Mouse (Mus musculus) liver, embryonic 14.5 days (tissue): ENCODE data around the gene Morc2a. TPM values are rescaled to one million over a fixed set of nuclear protein-coding genes. Genes with fewer than 3 reads are reported as not detected.

ENCODE experiments used
- ATAC-seq: fragments of 200-750 bp; cut with Nextera tagmentation; 2 replicates; pipeline ENCODE4 v1.8.0; 2017; ENCODE audit warnings: moderate number of reproducible peaks, mild to moderate bottlenecking, moderate library complexity; ENCODE audit not compliant: insufficient read depth
- DNase-seq, 3 experiments: peaks; one replicate each; pipeline ENCODE4 v3.0.0-alpha.2; 2012 to 2013; ENCODE audit warnings: low read depth in 3 of 3, low spot score in 3 of 3
- H3K27ac ChIP-seq: fragments of 300-500 bp; sonication (generic); 2 replicates; pipeline ENCODE4 v1.5.1; 2014; ENCODE audit warnings: moderate library complexity, mild to moderate bottlenecking, control low read depth, inconsistent platforms
- H3K27me3 ChIP-seq: fragments of 300-500 bp; sonication (generic); 2 replicates; pipeline ENCODE4 v1.6.1; 2014; ENCODE audit warnings: mild to moderate bottlenecking, low read length, moderate library complexity; ENCODE audit not compliant: control insufficient read depth, insufficient read depth
- H3K36me3 ChIP-seq: fragments of 300-500 bp; sonication (generic); replicated peaks from 2 replicates; pipeline ENCODE4 v1.6.1; 2014; ENCODE audit warnings: low read depth; ENCODE audit not compliant: control insufficient read depth, insufficient read depth
- H3K4me1 ChIP-seq, 2 experiments: fragments of 200-500 bp in 1 of 2; fragments of 300-500 bp in 1 of 2; sonication (generic) in 1 of 2; replicated peaks; 2 replicates each; pipeline ENCODE4 v1.6.1; 2012 to 2014; ENCODE audit warnings: antibody characterized with exemption in 1 of 2, inconsistent platforms in 1 of 2, low read length in 1 of 2; ENCODE audit not compliant: control insufficient read depth in 2 of 2, insufficient read depth in 2 of 2
- H3K4me2 ChIP-seq: fragments of 300-500 bp; sonication (generic); 2 replicates; pipeline ENCODE4 v1.6.1; 2014; ENCODE audit warnings: low read depth, mild to moderate bottlenecking, control low read depth, moderate library complexity
- H3K4me3 ChIP-seq, 2 experiments: fragments of 200-500 bp in 1 of 2; fragments of 300-500 bp in 1 of 2; sonication (generic) in 1 of 2; 2 replicates each; pipeline ENCODE4 v1.5.1; 2012 to 2014; ENCODE audit warnings: low read depth in 2 of 2, low read length in 2 of 2, mild to moderate bottlenecking in 2 of 2, control low read depth in 1 of 2, inconsistent platforms in 1 of 2, moderate library complexity in 1 of 2; ENCODE audit not compliant: insufficient read depth in 1 of 2
- H3K9ac ChIP-seq: fragments of 300-500 bp; sonication (generic); replicated peaks from 2 replicates; pipeline ENCODE4 v1.6.1; 2014; ENCODE audit warnings: mild to moderate bottlenecking, control low read depth, moderate library complexity
- H3K9me3 ChIP-seq: fragments of 300-500 bp; sonication (generic); 2 replicates; pipeline ENCODE4 v1.6.1; 2016; ENCODE audit warnings: low read length, mixed read lengths; ENCODE audit not compliant: control insufficient read depth
- CTCF ChIP-seq: IDR thresholded peaks from 2 replicates; pipeline ENCODE4 v1.5.1; 2016; ENCODE audit warnings: antibody characterized with exemption, low read depth, control low read depth
- EP300 ChIP-seq: IDR thresholded peaks from 2 replicates; pipeline ENCODE4 v1.6.1; 2016; ENCODE audit warnings: antibody characterized with exemption, low read depth
- WGBS: fragments of 180-500 bp; shearing (Covaris S2); extraction: QIAGEN DNeasy Blood & Tissue Kit; methylation state at CpG from one replicate; pipeline ENCODE4 v1.1.7; 2014; ENCODE audit not compliant: insufficient replicate concordance; 5-methylcytosine and 5-hydroxymethylcytosine counted together
- polyA plus RNA-seq, 2 experiments: library from polyadenylated mRNA; depleted of rRNA in 1 of 2; stranded (reverse) in 1 of 2; unstranded in 1 of 2; fragments of >200 nt; fragmentation: Nextera tagmentation in 1 of 2; extraction: Ambion mirVana in 1 of 2; gene quantifications; 2 replicates each; pipeline versions ENCODE4 v1.2.1 to v1.2.3; 2012 to 2014

Gene Morc2a
- polyA plus RNA-seq, 2 experiments: 3.2 to 5.6 TPM

DNA sequence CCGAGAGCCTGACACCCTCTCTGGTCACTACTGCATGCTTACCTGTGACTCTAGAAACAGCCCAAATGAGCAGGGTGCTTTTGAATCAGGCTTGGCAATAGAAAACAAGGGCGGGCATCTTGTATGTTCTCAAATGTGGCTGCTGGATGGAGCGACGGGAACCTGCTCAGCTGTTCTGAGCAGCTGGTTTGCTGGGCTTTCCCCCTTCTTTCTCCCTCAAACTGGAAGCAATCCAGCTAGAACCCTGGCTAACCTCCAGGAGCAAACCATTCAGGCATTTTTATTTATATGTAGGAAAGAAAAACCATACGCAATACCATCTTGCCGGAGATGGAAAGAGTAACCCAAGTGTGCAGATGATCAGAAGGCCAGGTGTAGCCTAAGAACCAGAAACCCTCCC is 67.7 kb downstream of the Morc2a start:
- H3K4me2 ChIP-seq: no peak overlapping the region
- no peak overlapping the region for H3K27ac ChIP-seq
- no peak overlapping the region for H3K9ac ChIP-seq
- no peak for TF ChIP-seq CTCF
- TF ChIP-seq EP300: no peak
- 71% methylated on average over 6 of the region's 6 CpGs for WGBS
- H3K36me3 ChIP-seq: no peaks in the 10 kb centered on the region
- H3K9me3 ChIP-seq: no peaks in the 10 kb centered on the region
- no peaks in the 10 kb centered on the region for H3K4me1 ChIP-seq
- ATAC-seq (no peak), DNase-seq (no peak)
- no peak overlapping the region for H3K4me3 ChIP-seq
- H3K27me3 ChIP-seq: no peaks in the 10 kb centered on the region

- H3K4me1 ChIP-seq: no peaks in the 10 kb centered on the region
- DNase-seq: no peak
- H3K9me3 ChIP-seq: no peaks in the 10 kb centered on the region
- no peak overlapping the region for H3K27ac ChIP-seq
- no peak overlapping the region for H3K4me2 ChIP-seq
- H3K27me3 ChIP-seq: no peaks in the 10 kb centered on the region
- H3K9ac ChIP-seq: no peak overlapping the region
- no peak for TF ChIP-seq EP300
- TF ChIP-seq CTCF: no peak
- no peak for ATAC-seq
- no peaks in the 10 kb centered on the region for H3K36me3 ChIP-seq
- H3K4me3 ChIP-seq: no peak overlapping the region
- WGBS: 52% methylated on average over 3 of the region's 3 CpGs
Observed at GRCm38 (mm10) chr11:3722036-3722435, 73.0 kb downstream of the Morc2a start.

GRCm38 (mm10) chr11:3722861-3723260 is 73.9 kb downstream of the Morc2a start:
- H3K4me2 ChIP-seq: no peak overlapping the region
- no peak overlapping the region for H3K27ac ChIP-seq
- H3K27me3 ChIP-seq: no peaks in the 10 kb centered on the region
- DNase-seq (no peak), ATAC-seq (no peak)
- H3K4me1 ChIP-seq: no peaks in the 10 kb centered on the region
- no peak overlapping the region for H3K4me3 ChIP-seq
- 38% methylated on average over 3 of the region's 3 CpGs for WGBS
- no peaks in the 10 kb centered on the region for H3K9me3 ChIP-seq
- no peaks in the 10 kb centered on the region for H3K36me3 ChIP-seq
- TF ChIP-seq EP300: no peak
- TF ChIP-seq CTCF: no peak
- no peak overlapping the region for H3K9ac ChIP-seq

DNA sequence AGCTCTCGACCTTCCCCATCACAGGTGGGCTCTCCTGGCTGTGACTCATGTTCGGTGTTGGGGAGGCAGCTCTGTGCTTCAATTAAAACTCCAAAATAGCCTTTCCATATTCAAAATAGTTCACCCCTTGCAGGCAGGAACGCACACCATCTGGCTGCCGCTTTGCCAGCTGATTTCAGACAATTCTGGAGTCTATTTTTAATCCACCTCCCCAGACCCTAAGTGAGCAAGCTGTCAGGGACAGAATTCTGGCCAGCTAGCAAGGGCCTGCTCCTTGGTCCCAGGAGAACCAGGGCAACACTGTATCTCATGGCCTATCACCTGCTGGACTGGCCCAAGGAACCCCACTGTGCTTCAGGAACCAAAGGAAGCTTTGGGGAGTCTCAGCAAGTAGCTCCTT is 74.9 kb downstream of the Morc2a start:
- Histone ChIP-seq H3K36me3 (no peaks in the 10 kb centered on the region), H3K27ac (no peak overlapping the region), H3K4me3 (no peak overlapping the region), H3K9ac (no peak overlapping the region), H3K9me3 (no peaks in the 10 kb centered on the region), H3K4me2 (no peak overlapping the region), H3K4me1 (no peaks in the 10 kb centered on the region), H3K27me3 (no peaks in the 10 kb centered on the region)
- DNase-seq (no peak), ATAC-seq (no peak)
- 44% methylated on average over 4 of the region's 4 CpGs for WGBS
- TF ChIP-seq EP300 (no peak), CTCF (no peak)

GRCm38 (mm10) chr11:3724726-3725125 is 75.7 kb downstream of the Morc2a start:
- no peaks in the 10 kb centered on the region for H3K27me3 ChIP-seq
- no peak overlapping the region for H3K9ac ChIP-seq
- H3K4me3 ChIP-seq: no peak overlapping the region
- no peak overlapping the region for H3K27ac ChIP-seq
- H3K9me3 ChIP-seq: no peaks in the 10 kb centered on the region
- DNase-seq (no peak), ATAC-seq (no peak)
- no peaks in the 10 kb centered on the region for H3K36me3 ChIP-seq
- no peak overlapping the region for H3K4me2 ChIP-seq
- WGBS: 40% methylated on average over 5 of the region's 5 CpGs
- TF ChIP-seq CTCF (no peak), EP300 (no peak)
- H3K4me1 ChIP-seq: no peaks in the 10 kb centered on the region
